Mouse (Mus musculus) heart, embryonic 11.5 days (tissue): ENCODE data around the gene Rnd1. TPM values are rescaled to one million over a fixed set of nuclear protein-coding genes. Genes with fewer than 3 reads are reported as not detected.

ENCODE experiments used
- ATAC-seq: fragments of 200-750 bp; cut with Nextera tagmentation; replicated peaks from 2 replicates; pipeline ENCODE4 v1.8.0; 2017; ENCODE audit warnings: moderate library complexity; ENCODE audit not compliant: insufficient number of reproducible peaks, low FRiP score, low TSS enrichment
- H3K27ac ChIP-seq: fragments of 300-500 bp; sonication (generic); 2 replicates; pipeline ENCODE4 v1.5.1; 2014; ENCODE audit warnings: mild to moderate bottlenecking, low read depth, low read length
- H3K27me3 ChIP-seq: fragments of 300-500 bp; sonication (generic); 2 replicates; pipeline ENCODE4 v1.6.1; 2014; ENCODE audit warnings: mild to moderate bottlenecking, low read length, mixed read lengths; ENCODE audit not compliant: control insufficient read depth, insufficient read depth
- H3K36me3 ChIP-seq: fragments of 300-500 bp; sonication (generic); 2 replicates; pipeline ENCODE4 v1.6.1; 2014; ENCODE audit warnings: mild to moderate bottlenecking, low read length, moderate library complexity, mixed read lengths; ENCODE audit not compliant: control insufficient read depth, insufficient read depth
- H3K4me1 ChIP-seq: fragments of 300-500 bp; sonication (generic); 2 replicates; pipeline ENCODE4 v1.6.1; 2014; ENCODE audit warnings: low read length; ENCODE audit not compliant: control insufficient read depth, insufficient read depth
- H3K4me2 ChIP-seq: fragments of 300-500 bp; sonication (generic); 2 replicates; pipeline ENCODE4 v1.6.1; 2014; ENCODE audit warnings: mild to moderate bottlenecking, moderate library complexity
- H3K4me3 ChIP-seq: fragments of 300-500 bp; sonication (generic); 2 replicates; pipeline ENCODE4 v1.5.1; 2014; ENCODE audit warnings: low read depth, low read length
- H3K9ac ChIP-seq: fragments of 300-500 bp; sonication (generic); 2 replicates; pipeline ENCODE4 v1.6.1; 2014; ENCODE audit warnings: mild to moderate bottlenecking, low read depth, low read length, moderate library complexity
- H3K9me3 ChIP-seq: fragments of 300-500 bp; sonication (generic); replicated peaks from 2 replicates; pipeline ENCODE4 v1.6.1; 2016; ENCODE audit warnings: low read length; ENCODE audit not compliant: control insufficient read depth
- WGBS: fragments of 180-500 bp; shearing (Covaris S2); extraction: QIAGEN DNeasy Blood & Tissue Kit; methylation state at CpG from one replicate; pipeline ENCODE4 v1.1.7; 2014; ENCODE audit not compliant: insufficient replicate concordance; 5-methylcytosine and 5-hydroxymethylcytosine counted together
- polyA plus RNA-seq: library from polyadenylated mRNA; unstranded; fragments of >200 nt; fragmentation: Nextera tagmentation; extraction: Ambion mirVana; gene quantifications from 2 replicates; pipeline ENCODE4 v1.2.1, GENCODE M21; 2014

Gene Rnd1
- polyA plus RNA-seq, 1 experiment from 2014 or later = 1.2 TPM

DNA sequence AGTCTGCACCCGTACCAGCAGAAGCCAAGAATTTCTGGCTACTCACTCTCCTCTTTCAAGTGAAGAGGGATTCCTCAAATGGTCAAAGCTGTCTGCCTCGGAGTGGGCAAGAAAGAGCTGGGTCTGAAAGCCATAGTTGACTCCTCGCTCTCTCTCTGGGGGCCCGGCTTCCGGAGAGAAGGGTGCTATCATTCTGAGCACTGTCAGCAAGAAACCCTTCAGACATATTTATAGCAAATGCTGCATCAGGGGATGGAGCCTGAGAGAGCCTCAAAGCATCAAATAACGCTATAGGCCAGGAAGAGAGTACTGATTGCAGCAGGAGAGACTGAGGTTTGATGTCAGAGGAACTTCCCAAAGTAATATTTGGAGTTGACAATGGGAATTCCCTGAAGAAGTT is 47.8 kb downstream of the Rnd1 start:
- no peaks in the 10 kb centered on the region for H3K9me3 ChIP-seq
- ATAC-seq = no peak
- peak overlapping the region; percentile 60 for H3K4me2 ChIP-seq
- H3K27me3 ChIP-seq = peaks cover 55% of the 10 kb centered on the region
- no peak overlapping the region for H3K4me3 ChIP-seq
- H3K9ac ChIP-seq = no peak overlapping the region
- H3K4me1 ChIP-seq = peaks cover 40% of the 10 kb centered on the region
- no peak overlapping the region for H3K27ac ChIP-seq
- WGBS = 30% methylated on average over 6 of the region's 6 CpGs
- no peaks in the 10 kb centered on the region for H3K36me3 ChIP-seq

DNA sequence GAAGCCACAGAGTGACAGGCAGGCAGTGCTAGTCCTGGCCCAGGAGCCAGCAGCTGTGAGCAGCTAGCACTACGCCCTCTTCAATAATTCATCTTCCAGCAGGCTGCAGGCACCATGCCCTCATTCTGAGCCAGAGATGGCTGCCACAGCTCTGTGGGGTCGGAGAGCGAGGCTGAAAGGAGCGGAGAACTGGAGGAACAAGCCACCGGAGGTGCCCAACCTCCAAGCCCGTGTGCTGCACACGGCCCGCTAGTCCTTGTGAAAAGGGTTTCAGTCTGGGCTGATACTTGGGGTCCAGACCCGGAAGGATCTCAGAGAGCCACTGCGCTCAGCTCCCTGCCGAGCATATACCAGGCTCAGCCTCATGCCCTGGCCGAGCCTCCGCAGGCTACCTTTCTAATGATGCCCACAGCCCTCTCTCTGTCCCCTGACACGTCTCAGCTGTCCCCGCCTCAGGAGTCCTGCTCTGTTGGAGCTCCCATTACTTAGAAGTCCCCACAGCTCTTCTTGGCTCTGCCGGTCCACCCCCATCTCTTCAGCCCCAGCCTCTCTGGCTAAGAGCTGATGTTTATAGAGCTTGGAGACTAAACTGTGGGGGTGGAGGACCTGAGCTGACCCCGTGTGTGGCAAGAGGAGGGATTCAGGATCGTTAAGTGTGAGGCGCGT is 48.5 kb downstream of the Rnd1 start:
- Histone ChIP-seq H3K9ac (peak overlapping the region; percentile 34; the same call in 1 of the 2 replicates), H3K27me3 (peaks cover 49% of the 10 kb centered on the region), H3K4me1 (peaks cover 37% of the 10 kb centered on the region), H3K4me2 (peak overlapping the region; percentile 60), H3K36me3 (no peaks in the 10 kb centered on the region), H3K9me3 (no peaks in the 10 kb centered on the region), H3K4me3 (peak overlapping the region; percentile 25), H3K27ac (no peak overlapping the region)
- 11% methylated on average over 20 of the region's 20 CpGs for WGBS
- no peak for ATAC-seq

DNA sequence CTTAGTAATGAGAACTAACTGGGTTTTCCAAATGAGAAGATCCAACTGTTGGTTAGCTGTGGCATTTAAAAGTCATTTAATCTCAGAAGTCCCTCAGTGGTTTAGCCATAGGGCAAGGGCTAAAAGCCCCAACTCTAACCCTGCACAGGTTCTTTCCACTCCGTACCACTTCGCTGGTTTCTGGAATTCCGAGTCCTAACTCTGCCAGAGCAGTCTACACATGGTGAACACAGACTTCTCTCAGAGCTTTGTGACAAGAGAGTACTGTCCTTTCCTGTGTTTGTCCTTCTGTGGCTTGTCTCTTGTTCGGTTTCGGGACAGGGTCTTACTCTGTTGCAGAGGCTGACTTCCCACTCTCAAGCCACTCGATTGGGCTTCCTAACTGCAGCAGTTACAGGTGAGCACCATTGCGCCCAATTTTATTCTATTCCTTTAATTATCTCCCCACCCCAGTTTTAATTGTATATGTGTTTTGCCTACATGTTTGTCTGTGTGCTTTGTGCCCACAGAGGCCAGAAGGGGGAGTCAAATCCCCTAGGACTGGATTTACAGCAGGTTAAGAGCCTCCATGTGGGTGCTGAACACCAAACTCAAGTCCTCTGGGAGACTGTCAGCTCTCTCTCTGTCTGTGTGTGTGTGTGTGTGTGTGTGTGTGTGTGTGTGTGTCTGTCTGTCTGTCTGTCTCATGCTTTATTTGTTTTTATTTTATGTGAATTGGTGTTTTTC is 50.6 kb downstream of the Rnd1 start:
- 77% methylated on average over 7 of the region's 7 CpGs for WGBS
- H3K4me3 ChIP-seq = no peak overlapping the region

DNA sequence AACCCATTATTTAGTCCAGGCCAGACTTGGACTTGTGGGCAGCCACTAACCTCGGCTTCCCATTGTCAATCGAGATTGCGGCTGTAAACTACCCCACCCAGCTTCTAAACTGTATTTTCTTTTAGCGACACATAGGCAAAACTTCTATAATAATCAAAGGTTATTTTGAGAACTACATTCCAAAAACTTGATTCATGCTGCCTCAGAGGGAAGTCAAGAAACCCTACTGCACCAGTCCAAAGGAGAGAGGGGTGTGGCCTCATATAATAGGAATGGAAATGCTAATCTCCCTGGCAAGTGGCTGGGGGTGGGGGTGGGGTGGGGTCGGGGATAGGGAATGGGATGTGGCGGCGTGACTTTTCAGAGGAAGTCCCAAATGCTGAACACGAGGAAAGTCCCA is 51.2 kb downstream of the Rnd1 start:
- Histone ChIP-seq H3K4me1 (peaks cover 19% of the 10 kb centered on the region), H3K9ac (no peak overlapping the region), H3K4me2 (no peak overlapping the region), H3K36me3 (no peaks in the 10 kb centered on the region), H3K27ac (no peak overlapping the region), H3K9me3 (no peaks in the 10 kb centered on the region), H3K4me3 (no peak overlapping the region), H3K27me3 (peaks cover 24% of the 10 kb centered on the region)
- WGBS = 38% methylated on average over 8 of the region's 8 CpGs
- no peak for ATAC-seq

More for the DNA sequence above, 50.6 kb downstream of the Rnd1 start:
- no peak for ATAC-seq
- no peaks in the 10 kb centered on the region for H3K36me3 ChIP-seq
- H3K27me3 ChIP-seq = peaks cover 29% of the 10 kb centered on the region
- H3K4me2 ChIP-seq = no peak overlapping the region
- H3K27ac ChIP-seq = no peak overlapping the region
- H3K4me1 ChIP-seq = peaks cover 24% of the 10 kb centered on the region
- H3K9ac ChIP-seq = no peak overlapping the region
- H3K9me3 ChIP-seq = no peaks in the 10 kb centered on the region

DNA sequence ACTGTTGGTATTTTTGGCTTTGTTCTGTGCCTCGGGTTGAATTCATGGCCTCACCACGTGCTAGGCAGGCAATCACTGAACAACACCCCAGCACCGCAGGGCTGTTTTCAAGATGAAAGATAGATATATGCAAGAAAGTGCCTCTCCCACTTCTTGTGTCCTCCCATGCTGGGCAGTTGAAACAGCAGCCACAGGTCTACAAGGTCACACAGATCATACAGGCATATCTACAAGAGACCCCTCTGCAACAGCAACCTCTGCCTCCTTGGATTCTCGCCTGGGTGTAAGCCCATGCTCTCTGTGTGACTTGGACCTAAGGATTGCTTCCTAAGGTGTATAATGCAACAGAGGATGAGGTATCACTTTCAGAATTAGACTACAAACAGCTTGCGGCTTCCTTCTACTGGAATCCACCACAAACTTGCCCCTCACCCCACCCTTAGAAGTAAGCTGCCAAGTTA is 53.9 kb downstream of the Rnd1 start:
- Histone ChIP-seq H3K4me3 (no peak overlapping the region), H3K9me3 (no peaks in the 10 kb centered on the region), H3K36me3 (no peaks in the 10 kb centered on the region), H3K4me2 (no peak overlapping the region), H3K27ac (no peak overlapping the region), H3K4me1 (peaks cover under 1% of the 10 kb centered on the region), H3K9ac (no peak overlapping the region), H3K27me3 (peaks cover 2% of the 10 kb centered on the region)
- 50% methylated on average over 5 of the region's 5 CpGs for WGBS
- ATAC-seq = no peak

DNA sequence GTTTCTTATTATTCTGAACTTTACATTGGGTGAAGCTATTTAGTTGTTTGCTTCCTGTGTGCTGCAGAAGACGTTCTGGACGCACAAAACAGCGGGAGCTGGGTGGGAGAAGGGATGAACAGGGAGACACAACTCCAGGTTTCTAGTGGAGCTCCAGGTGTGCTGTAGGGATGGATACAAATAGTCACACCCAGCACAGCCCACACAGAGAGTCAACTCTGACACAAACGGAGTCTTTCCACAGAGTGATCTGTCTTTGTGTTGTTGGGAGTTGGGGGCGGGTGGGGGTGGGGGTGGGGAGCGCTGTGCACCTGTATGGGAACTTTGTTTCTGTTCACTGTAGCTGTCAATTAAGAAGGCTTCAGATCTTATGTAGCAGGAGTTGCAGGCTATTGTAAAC is 54.5 kb downstream of the Rnd1 start:
- 23% methylated on average over 6 of the region's 6 CpGs for WGBS
- Histone ChIP-seq H3K4me1 (no peaks in the 10 kb centered on the region), H3K9ac (no peak overlapping the region), H3K27ac (no peak overlapping the region), H3K4me3 (no peak overlapping the region), H3K4me2 (no peak overlapping the region), H3K27me3 (no peaks in the 10 kb centered on the region; the same call in 1 of the 2 replicates), H3K36me3 (no peaks in the 10 kb centered on the region), H3K9me3 (no peaks in the 10 kb centered on the region)
- ATAC-seq = no peak

DNA sequence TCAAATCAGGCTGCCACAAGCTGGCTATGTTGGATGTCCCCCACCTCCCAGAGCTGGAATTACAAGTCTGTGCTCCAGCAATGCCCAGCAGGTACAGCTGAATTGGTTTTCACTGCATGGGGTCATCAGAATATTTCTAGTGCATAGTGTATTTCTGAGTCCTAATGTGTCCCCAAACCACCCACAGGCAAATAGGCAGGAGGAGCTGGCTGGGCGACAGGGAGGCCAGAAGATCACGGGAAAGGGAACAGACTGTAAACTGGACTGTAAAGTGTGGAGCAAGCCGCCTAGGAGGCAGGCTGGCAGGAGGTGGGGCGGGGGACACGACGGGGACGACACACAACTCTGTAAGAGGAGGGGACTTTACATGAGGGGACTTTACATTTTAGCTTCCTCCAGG is 55.1 kb downstream of the Rnd1 start:
- ATAC-seq = no peak
- Histone ChIP-seq H3K9ac (no peak overlapping the region), H3K4me2 (no peak overlapping the region), H3K36me3 (no peaks in the 10 kb centered on the region), H3K4me3 (no peak overlapping the region), H3K4me1 (no peaks in the 10 kb centered on the region), H3K9me3 (no peaks in the 10 kb centered on the region), H3K27me3 (no peaks in the 10 kb centered on the region; the same call in 1 of the 2 replicates), H3K27ac (no peak overlapping the region)
- WGBS = 8% methylated on average over 7 of the region's 7 CpGs

DNA sequence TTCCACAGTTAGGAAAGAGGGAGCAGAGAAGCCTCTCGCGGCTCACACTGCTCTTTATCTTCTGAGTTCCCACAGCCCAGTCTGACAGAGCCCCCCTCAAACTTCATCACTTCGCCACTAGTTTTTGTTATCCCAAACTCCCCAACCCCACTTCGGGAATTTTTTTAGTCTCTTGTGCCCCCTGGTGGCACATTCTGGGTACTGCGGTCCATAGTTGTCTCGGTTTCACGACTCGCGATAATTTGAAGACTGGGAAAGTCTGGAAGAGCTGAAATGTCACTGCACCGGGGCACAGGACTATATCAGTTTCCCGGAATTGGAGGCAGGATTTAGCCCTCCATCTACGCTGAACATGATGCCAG is 60.1 kb downstream of the Rnd1 start:
- no peaks in the 10 kb centered on the region for H3K36me3 ChIP-seq
- H3K9ac ChIP-seq = peak overlapping the region; percentile 28; the same call in 1 of the 2 replicates
- no peaks in the 10 kb centered on the region; the same call in 1 of the 2 replicates for H3K27me3 ChIP-seq
- no peak for ATAC-seq
- no peak overlapping the region for H3K27ac ChIP-seq
- no peaks in the 10 kb centered on the region for H3K9me3 ChIP-seq
- H3K4me2 ChIP-seq = peak overlapping the region; percentile 54
- WGBS = 1% methylated on average over 12 of the region's 12 CpGs
- peaks cover 27% of the 10 kb centered on the region for H3K4me1 ChIP-seq
- H3K4me3 ChIP-seq = no peak overlapping the region
